ENCODE assay signal across 19 mouse cellular contexts in the genomic region with DNA sequence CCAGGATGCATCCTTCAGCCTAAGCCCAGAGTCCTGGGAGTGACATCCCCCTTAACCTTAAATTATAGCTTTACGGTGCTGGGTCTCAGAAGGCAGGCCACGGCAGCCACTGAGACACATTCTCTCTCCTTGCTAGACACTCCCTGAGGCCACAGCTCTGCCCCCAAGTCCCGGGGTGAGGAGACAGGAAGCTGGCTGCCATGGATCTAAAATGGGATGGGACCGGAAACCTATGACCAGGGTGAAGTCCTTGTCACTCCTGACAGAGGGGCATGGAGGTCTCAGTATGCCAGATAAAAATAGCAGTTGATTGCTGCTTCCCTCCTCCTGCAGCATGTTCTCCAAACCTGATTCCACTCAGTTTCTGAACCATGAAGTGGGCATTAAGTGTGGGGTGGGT. TPM values are rescaled to one million over a fixed set of nuclear protein-coding genes. Genes with fewer than 3 reads are reported as not detected.
A peak's percentile ranks its signal among the peaks of the same experiment; 100 is the strongest.
DNase-seq lines count a peak whose midpoint lies in the region; ATAC-seq and TF ChIP-seq lines count a peak whose summit lies in the region.
"Had no signal": no experiment of that assay in that cellular context is flagged by ENCODE, and none has a peak within 500 bp of the region (broad histone marks: within the 10 kb centered on the region; RNA-seq: fewer than 3 reads in every experiment).

No protein-coding gene starts in this region.

- H3K4me1 ChIP-seq in kidney, embryonic 15.5 days, result peaks cover 76% of the 10 kb centered on the region
- H3K4me1 ChIP-seq in liver, embryonic 12.5 days, result peaks cover 76% of the 10 kb centered on the region
- H3K4me1 ChIP-seq: midbrain, embryonic 15.5 days had no signal

- no peak for DNase-seq in gastrocnemius, adult 2 months
- no peak for DNase-seq in gastrocnemius, postnatal 10 days
- no peak for DNase-seq in kidney, adult 8-10 months
- DNase-seq in lung, postnatal 10 days, result peak; percentile 53
- DNase-seq in lung, postnatal 25 days (ENCODE audit: low spot score), result no peak
- no peak for DNase-seq in retina, embryonic 14.5 days (ENCODE audit: low spot score)
- DNase-seq: B cell, adult 2 months; cerebellum, adult 9-11 months; gastrocnemius, postnatal 25 days; left cerebral cortex, postnatal 4 days; retina, postnatal 1 day; thymus, adult 18-20 months had no signal

- ATAC-seq in kidney, embryonic 15.5 days (replicated peaks; ENCODE audit: low FRiP score), result no peak
- no peak for ATAC-seq in liver, embryonic 12.5 days
- ATAC-seq: intestine, embryonic 16.5 days; midbrain, embryonic 15.5 days had no signal

- 17% methylated on average over 4 of the region's 4 CpGs for WGBS in kidney, embryonic 15.5 days
- WGBS in liver, embryonic 12.5 days (ENCODE audit: insufficient replicate concordance), result 43% methylated on average over 4 of the region's 4 CpGs

- no peak overlapping the region for H3K4me3 ChIP-seq in gastrocnemius, adult 2 months
- no peak overlapping the region for H3K4me3 ChIP-seq in kidney, embryonic 15.5 days (replicated peaks)
- H3K4me3 ChIP-seq in liver, embryonic 12.5 days, result no peak overlapping the region
- H3K4me3 ChIP-seq: forebrain, embryonic 12.5 days; hindbrain, embryonic 13.5 days; liver, embryonic 15.5 days; midbrain, embryonic 15.5 days had no signal

- H3K4me2 ChIP-seq in kidney, embryonic 15.5 days, result 0 out of 2 replicates have a peak overlapping the region, but pooled peaks have one; percentile 0
- H3K4me2 ChIP-seq in liver, embryonic 12.5 days, result no peak overlapping the region
- H3K4me2 ChIP-seq: forebrain, embryonic 12.5 days; hindbrain, embryonic 13.5 days; liver, embryonic 15.5 days; midbrain, embryonic 15.5 days had no signal

- intact Hi-C loops in gastrocnemius, adult 2 months (cut with DNase I), result loop anchor here (5.0 kb wide), 1 partner anchor 63 kb away; no protein-coding TSS in a partner anchor

- H3K9me3 ChIP-seq in kidney, embryonic 15.5 days (replicated peaks), result no peaks in the 10 kb centered on the region
- H3K9me3 ChIP-seq in liver, embryonic 12.5 days (replicated peaks), result no peaks in the 10 kb centered on the region
- H3K9me3 ChIP-seq: forebrain, embryonic 12.5 days; hindbrain, embryonic 13.5 days; liver, embryonic 15.5 days; midbrain, embryonic 15.5 days had no signal

- H3K27ac ChIP-seq in gastrocnemius, adult 2 months, result peak overlapping the region; percentile 16
- peak overlapping the region; percentile 41; the same call in 1 of the 2 replicates for H3K27ac ChIP-seq in kidney, embryonic 15.5 days
- 0 out of 2 replicates have a peak overlapping the region, but pooled peaks have one; percentile 2 for H3K27ac ChIP-seq in liver, embryonic 12.5 days
- H3K27ac ChIP-seq: forebrain, embryonic 12.5 days; hindbrain, embryonic 13.5 days; liver, embryonic 15.5 days; midbrain, embryonic 15.5 days had no signal

- H3K36me3 ChIP-seq in kidney, embryonic 15.5 days, result no peaks in the 10 kb centered on the region
- no peaks in the 10 kb centered on the region for H3K36me3 ChIP-seq in liver, embryonic 12.5 days
- H3K36me3 ChIP-seq: forebrain, embryonic 12.5 days; hindbrain, embryonic 13.5 days; liver, embryonic 15.5 days; midbrain, embryonic 15.5 days had no signal

- no peaks in the 10 kb centered on the region for H3K27me3 ChIP-seq in kidney, embryonic 15.5 days
- no peaks in the 10 kb centered on the region for H3K27me3 ChIP-seq in liver, embryonic 12.5 days (replicated peaks)
- H3K27me3 ChIP-seq: forebrain, embryonic 12.5 days; hindbrain, embryonic 13.5 days; liver, embryonic 15.5 days; midbrain, embryonic 15.5 days had no signal

- no peak for TF ChIP-seq CTCF in gastrocnemius, adult 2 months (IDR thresholded peaks at IDR 0.05)

- H3K9ac ChIP-seq in kidney, embryonic 15.5 days, result no peak overlapping the region
- H3K9ac ChIP-seq in liver, embryonic 12.5 days, result no peak overlapping the region
- H3K9ac ChIP-seq: forebrain, embryonic 12.5 days; hindbrain, embryonic 13.5 days; liver, embryonic 15.5 days; midbrain, embryonic 15.5 days had no signal

RNA-seq across cellular contexts. Expression of a gene that starts 23.8 kb away (rescaled TPM):
- total RNA-seq in gastrocnemius, adult 2 months (2021), result 10 to 100 TPM; 14.7 to 22.7 TPM
- 10 to 100 TPM; 30.1 to 38.7 TPM for total RNA-seq in gastrocnemius, postnatal 10 days (2021)
- polyA plus RNA-seq in kidney, embryonic 15.5 days (2015; fragmentation: Nextera tagmentation; extraction: Ambion mirVana), result 8.8 and 9.4 TPM in 2 replicates
- polyA plus RNA-seq in liver, embryonic 12.5 days (2016; fragmentation: Nextera tagmentation; extraction: Ambion mirVana), result 4.0 and 4.3 TPM in 2 replicates
